Mouse (Mus musculus) MEL (cell line): ENCODE measurements around the gene Mob3b. TPM values are rescaled to one million over a fixed set of nuclear protein-coding genes. Genes with fewer than 3 reads are reported as not detected.

ENCODE experiments used
- DNase-seq: peaks from one replicate; pipeline ENCODE4 v3.0.0; 2011; ENCODE audit warnings: low read depth, low spot score
- H3K27ac ChIP-seq: 2 replicates; pipeline ENCODE4 v1.5.1; 2012; ENCODE audit warnings: low read depth, mild to moderate bottlenecking, control low read depth, low read length, moderate library complexity; ENCODE audit not compliant: control insufficient read depth
- H3K27me3 ChIP-seq, 2 experiments: fragments of 150-350 bp in 1 of 2; sonication (generic) in 1 of 2; 2 replicates each; pipeline ENCODE4 v1.6.1; 2012; ENCODE audit warnings: low read length in 2 of 2, mild to moderate bottlenecking in 2 of 2, improper control_type of control experiment in 1 of 2, moderate library complexity in 1 of 2; ENCODE audit not compliant: insufficient read depth in 2 of 2, control insufficient read depth in 1 of 2
- H3K36me3 ChIP-seq, 2 experiments: 2 replicates each; pipeline ENCODE4 v1.6.1; 2012 to 2014; ENCODE audit warnings: low read length in 2 of 2, improper control_type of control experiment in 1 of 2, inconsistent platforms in 1 of 2, mild to moderate bottlenecking in 1 of 2; ENCODE audit not compliant: insufficient read depth in 2 of 2, control insufficient read depth in 1 of 2
- H3K4me1 ChIP-seq, 2 experiments: fragments of 150-350 bp in 1 of 2; sonication (generic) in 1 of 2; 2 replicates each; pipeline ENCODE4 v1.6.1; 2012; ENCODE audit warnings: low read length in 2 of 2, improper control_type of control experiment in 1 of 2, mild to moderate bottlenecking in 1 of 2; ENCODE audit not compliant: insufficient read depth in 2 of 2, control insufficient read depth in 1 of 2
- H3K4me3 ChIP-seq, 2 experiments: fragments of 150-350 bp in 1 of 2; sonication (generic) in 1 of 2; 2 replicates each; pipeline ENCODE4 v1.5.1; 2012; ENCODE audit warnings: low read depth in 2 of 2, low read length in 2 of 2, mild to moderate bottlenecking in 2 of 2, moderate library complexity in 2 of 2, control low read depth in 1 of 2, improper control_type of control experiment in 1 of 2; ENCODE audit not compliant: control insufficient read depth in 1 of 2, insufficient read depth in 1 of 2
- H3K79me2 ChIP-seq: 2 replicates; pipeline ENCODE4 v1.6.1; 2012; ENCODE audit warnings: mild to moderate bottlenecking, low read length, moderate library complexity; ENCODE audit not compliant: control insufficient read depth, poor library complexity, insufficient read depth
- H3K9ac ChIP-seq: 2 replicates; pipeline ENCODE4 v1.6.1; 2012; ENCODE audit warnings: low read depth, mild to moderate bottlenecking, control low read depth, low read length, moderate library complexity; ENCODE audit not compliant: control insufficient read depth, poor library complexity, severe bottlenecking
- H3K9me3 ChIP-seq: fragments of 150-350 bp; sonication (generic); replicated peaks from 2 replicates; pipeline ENCODE4 v1.6.1; 2012; ENCODE audit warnings: mild to moderate bottlenecking, low read length, improper control_type of control experiment, moderate library complexity; ENCODE audit not compliant: insufficient read depth
- ETS1 ChIP-seq: IDR thresholded peaks from 2 replicates; pipeline ENCODE4 v1.6.1; 2012; ENCODE audit warnings: low read depth, mild to moderate bottlenecking, inconsistent platforms, low read length, improper control_type of control experiment, moderate library complexity
- GABPA ChIP-seq: IDR thresholded peaks from 2 replicates; pipeline ENCODE4 v1.6.1; 2012; ENCODE audit warnings: low read depth, mild to moderate bottlenecking, inconsistent platforms, low read length, improper control_type of control experiment, moderate library complexity
- GATA1 ChIP-seq: IDR thresholded peaks from 2 replicates; pipeline ENCODE4 v1.6.1; 2011; ENCODE audit warnings: low read depth, low read length, improper control_type of control experiment
- MAFK ChIP-seq: IDR thresholded peaks from 2 replicates; pipeline ENCODE4 v1.6.1; 2011; ENCODE audit warnings: low read depth, mild to moderate bottlenecking, low read length, improper control_type of control experiment, borderline replicate concordance
- MAZ ChIP-seq: IDR thresholded peaks from 2 replicates; pipeline ENCODE4 v1.6.1; 2012; ENCODE audit warnings: low read depth, mild to moderate bottlenecking, inconsistent platforms, low read length, improper control_type of control experiment
- MEF2A ChIP-seq: IDR thresholded peaks from 2 replicates; pipeline ENCODE4 v1.6.1; 2014; ENCODE audit warnings: low read depth, mild to moderate bottlenecking, inconsistent platforms, low read length, improper control_type of control experiment; ENCODE audit not compliant: poor library complexity, insufficient replicate concordance, severe bottlenecking; ENCODE audit errors: extremely low read depth
- MYC ChIP-seq: IDR thresholded peaks from 2 replicates; pipeline ENCODE4 v1.6.1; 2011; ENCODE audit warnings: low read depth, mild to moderate bottlenecking, low read length, improper control_type of control experiment, moderate library complexity
- POLR2AphosphoS2 ChIP-seq: IDR thresholded peaks from 2 replicates; pipeline ENCODE4 v1.6.1; 2011; ENCODE audit warnings: low read length, improper control_type of control experiment
- RAD21 ChIP-seq: IDR thresholded peaks from 2 replicates; pipeline ENCODE4 v1.6.1; 2011; ENCODE audit warnings: mild to moderate bottlenecking, low read depth, low read length, improper control_type of control experiment
- SMC3 ChIP-seq: IDR thresholded peaks from 2 replicates; pipeline ENCODE4 v1.6.1; 2011; ENCODE audit warnings: low read depth, low read length, improper control_type of control experiment
- UBTF ChIP-seq: IDR thresholded peaks from 2 replicates; pipeline ENCODE4 v1.6.1; 2012; ENCODE audit warnings: low read depth, mild to moderate bottlenecking, inconsistent platforms, low read length, improper control_type of control experiment, moderate library complexity, borderline replicate concordance; ENCODE audit not compliant: insufficient read depth
- USF2 ChIP-seq, 2 experiments: IDR thresholded peaks; 2 replicates each; pipeline ENCODE4 v1.6.1; 2011 to 2012; ENCODE audit warnings: improper control_type of control experiment in 2 of 2, low read length in 2 of 2, borderline replicate concordance in 1 of 2, inconsistent platforms in 1 of 2, low read depth in 1 of 2, mild to moderate bottlenecking in 1 of 2; ENCODE audit not compliant: insufficient read depth in 1 of 2
- ZC3H11A ChIP-seq: IDR thresholded peaks from 2 replicates; pipeline ENCODE4 v1.6.1; 2012; ENCODE audit warnings: low read depth, mild to moderate bottlenecking, inconsistent platforms, low read length, improper control_type of control experiment
- ZKSCAN1 ChIP-seq: IDR thresholded peaks from 2 replicates; pipeline ENCODE4 v1.6.1; 2012; ENCODE audit warnings: low read depth, mild to moderate bottlenecking, inconsistent platforms, low read length, improper control_type of control experiment, moderate library complexity
- polyA plus RNA-seq, 2 experiments: library from polyadenylated mRNA; stranded (reverse) in 1 of 2; unstranded in 1 of 2; fragments of >175 nt in 1 of 2; fragments of >200 nt in 1 of 2; gene quantifications; 2 replicates each; pipeline versions ENCODE4 v1.2.1 to v1.2.4; 2012; ENCODE audit warnings: low replicate concordance in 2 of 2, low read depth in 1 of 2; ENCODE audit not compliant: insufficient read length in 2 of 2, insufficient read depth in 1 of 2, missing spikeins in 1 of 2
- total RNA-seq: library from RNA; depleted of rRNA; stranded (reverse); fragments of 300-350 nt; gene quantifications from 2 replicates; pipeline ENCODE4 v1.2.3, GENCODE M21; 2012

The Mob3b gene
- total and polyA plus RNA-seq, 3 experiments: 3.8 to 4.2 TPM; not detected in 1

DNA sequence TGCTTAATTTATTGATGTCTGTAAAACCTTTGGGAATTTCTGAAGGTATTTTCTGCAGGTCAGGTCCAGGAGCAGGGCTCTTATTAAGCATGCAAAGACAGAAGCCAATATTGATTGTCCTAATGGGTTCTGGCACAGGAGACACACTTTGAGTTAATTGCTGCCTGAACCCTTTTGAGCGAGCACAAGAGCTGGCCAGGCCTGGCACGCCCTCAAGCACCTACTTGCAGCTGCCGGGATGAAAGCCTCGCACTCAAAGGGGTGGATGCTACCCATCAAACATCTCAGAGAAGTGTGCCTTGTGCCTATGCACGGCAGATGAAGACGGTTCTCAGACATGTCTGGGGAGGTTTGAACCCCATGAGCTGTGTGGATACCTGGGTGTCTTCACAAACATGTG lies 151.2 kb downstream of the Mob3b start:
- H3K36me3 ChIP-seq: no peaks in the 10 kb centered on the region
- H3K79me2 ChIP-seq: no peaks in the 10 kb centered on the region
- no peak overlapping the region for H3K4me3 ChIP-seq
- H3K9me3 ChIP-seq: no peaks in the 10 kb centered on the region
- DNase-seq: no peak
- H3K27me3 ChIP-seq: no peaks in the 10 kb centered on the region
- TF ChIP-seq MAZ (no peak), MAFK (no peak), SMC3 (no peak), USF2 (IDR thresholded peaks at IDR 0.05; ENCODE audit: borderline replicate concordance in 1 of 2, insufficient read depth in 1 of 2, low read depth in 1 of 2, low read length in 2 of 2) (no peak)
- no peak overlapping the region for H3K27ac ChIP-seq
- H3K4me1 ChIP-seq: no peaks in the 10 kb centered on the region
- no peak overlapping the region for H3K9ac ChIP-seq

DNA sequence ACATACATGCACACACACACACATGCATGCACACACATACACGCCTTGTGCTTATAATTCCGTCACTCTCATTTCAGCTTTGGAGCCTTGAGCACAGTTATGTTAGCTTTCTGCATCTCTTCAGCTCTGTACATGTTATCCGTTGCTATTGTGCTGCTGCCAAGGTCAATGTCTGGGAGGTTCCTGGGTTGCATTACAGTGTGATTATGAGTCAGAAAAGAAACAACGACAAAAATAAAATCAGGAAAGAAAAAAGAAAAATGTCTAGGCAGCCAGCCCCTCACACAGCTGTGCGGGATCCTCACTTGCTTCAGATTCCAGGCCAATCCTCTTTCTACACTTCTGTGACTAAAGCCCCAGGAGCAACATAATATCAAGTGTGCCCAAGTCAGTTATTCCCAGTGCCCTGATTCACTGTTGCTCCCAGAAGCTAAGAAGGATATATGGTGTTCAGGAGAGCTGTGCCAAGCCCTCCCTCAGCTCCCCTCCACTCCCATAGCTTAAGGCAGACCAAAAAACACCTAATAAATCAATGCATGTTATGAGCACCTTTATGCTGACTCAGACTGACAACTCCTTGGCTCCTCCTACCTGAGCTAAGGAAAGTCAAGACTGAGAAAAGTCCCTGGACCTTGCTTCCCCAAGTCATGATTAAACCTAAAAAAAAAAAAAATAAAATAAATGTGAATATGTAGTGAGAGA lies 152.1 kb downstream of the Mob3b start:
- Histone ChIP-seq H3K9ac (no peak overlapping the region), H3K36me3 (no peaks in the 10 kb centered on the region), H3K79me2 (no peaks in the 10 kb centered on the region), H3K4me1 (no peaks in the 10 kb centered on the region), H3K9me3 (no peaks in the 10 kb centered on the region), H3K4me3 (no peak overlapping the region), H3K27ac (no peak overlapping the region), H3K27me3 (no peaks in the 10 kb centered on the region)
- DNase-seq: no peak
- TF ChIP-seq ETS1 (no peak), RAD21 (no peak), ZKSCAN1 (no peak), POLR2AphosphoS2 (no peak), ZC3H11A (no peak), MEF2A (no peak)

DNA sequence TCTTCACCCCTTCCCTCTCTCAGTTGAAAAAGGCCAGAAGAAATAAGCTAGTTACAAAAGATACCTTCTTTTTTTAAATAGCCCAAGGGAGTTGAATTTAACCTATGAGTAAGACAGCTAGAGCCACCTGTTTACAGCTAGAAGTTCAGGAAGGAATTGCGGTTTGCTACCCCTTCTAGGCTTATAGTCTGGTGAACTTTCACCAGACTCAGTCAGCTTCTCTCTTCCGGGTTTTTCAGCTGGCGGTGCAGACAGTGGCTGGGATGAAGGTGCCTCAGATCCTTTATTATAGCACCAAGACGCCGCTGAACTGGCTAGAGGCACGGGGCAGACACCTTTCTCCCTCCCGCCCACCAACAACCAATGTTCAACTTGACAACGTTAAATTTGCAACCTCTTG lies 152.8 kb downstream of the Mob3b start:
- no peak overlapping the region for H3K27ac ChIP-seq
- no peaks in the 10 kb centered on the region for H3K4me1 ChIP-seq
- no peak overlapping the region for H3K9ac ChIP-seq
- DNase-seq: no peak
- H3K27me3 ChIP-seq: no peaks in the 10 kb centered on the region
- no peaks in the 10 kb centered on the region for H3K36me3 ChIP-seq
- H3K79me2 ChIP-seq: no peaks in the 10 kb centered on the region
- TF ChIP-seq RAD21: no peak
- no peak for TF ChIP-seq MYC
- TF ChIP-seq UBTF: no peak
- no peak for TF ChIP-seq GABPA
- no peak for TF ChIP-seq GATA1
- H3K4me3 ChIP-seq: no peak overlapping the region
- no peaks in the 10 kb centered on the region for H3K9me3 ChIP-seq
